Mouse (Mus musculus): Measurements from ENCODE around the gene Csn1s2b. TPM values are rescaled to one million over a fixed set of nuclear protein-coding genes. Genes with fewer than 3 reads are reported as not detected.
"Not testable (repeated sequence)": the region's sequence is repeated elsewhere in the genome, so short reads cannot be mapped to it uniquely, and the experiment has no call there.

Csn1s2b gene
- not detected for polyA plus RNA-seq (2012; fragmentation: generic; extraction: Trizol)
- long read RNA-seq, experiment 1, result 0 reads
- long read RNA-seq, experiment 2, result 0 reads

DNA sequence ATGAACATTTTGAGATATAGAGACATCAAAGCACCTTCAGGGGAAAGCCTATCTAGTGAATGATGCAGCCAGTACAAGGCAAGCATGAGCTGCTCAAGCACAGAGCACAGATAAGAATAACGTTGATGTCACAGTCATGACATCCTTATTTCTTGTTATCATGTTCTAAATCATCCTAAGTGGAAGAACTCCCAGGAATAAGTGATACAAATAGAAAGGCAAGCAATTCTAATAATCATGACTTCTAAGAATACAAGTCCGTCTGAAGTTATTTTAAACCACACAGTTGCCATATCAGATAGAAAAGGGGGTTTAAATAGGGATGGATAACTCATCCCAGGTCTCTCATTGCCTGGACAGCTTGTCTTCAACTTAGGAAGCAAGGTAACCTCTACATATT lies at the start of gene Csn1s2b:
Gene Csn1s2b, plus strand, starts transcription at position 301 of the 400 bp plus-strand sequence.
- Histone ChIP-seq H3K79me3 (ENCODE audit: low read depth) (no peaks in the 10 kb centered on the region), H3K79me2 (ENCODE audit: control insufficient read depth, insufficient read depth) (no peaks in the 10 kb centered on the region), H3K36me3 (ENCODE audit: control insufficient read depth, insufficient read depth) (no peaks in the 10 kb centered on the region), H3K4me3 (ENCODE audit: insufficient read depth, poor library complexity, severe bottlenecking) (no peak within 1 kb of the TSS), H3K27me3 (ENCODE audit: control insufficient read depth, insufficient read depth, insufficient read length) (no peaks in the 10 kb centered on the region), H3ac (ENCODE audit: control insufficient read depth, insufficient read length, low read depth) (no peak within 1 kb of the TSS)
- TF ChIP-seq MAX (IDR thresholded peaks at IDR 0.05), result no peak

- Histone ChIP-seq H3K36me3 (ENCODE audit: control insufficient read depth, insufficient read depth) (no peaks in the 10 kb centered on the region), H3K79me3 (ENCODE audit: low read depth) (no peaks in the 10 kb centered on the region), H3K27me3 (ENCODE audit: control insufficient read depth, insufficient read depth, insufficient read length) (no peaks in the 10 kb centered on the region), H3K4me3 (ENCODE audit: insufficient read depth, poor library complexity, severe bottlenecking) (no peak overlapping the region), H3K79me2 (ENCODE audit: control insufficient read depth, insufficient read depth) (no peaks in the 10 kb centered on the region), H3ac (ENCODE audit: control insufficient read depth, insufficient read length, low read depth) (no peak overlapping the region)
- no peak for TF ChIP-seq MYOD1 (IDR thresholded peaks at IDR 0.05; ENCODE audit: control insufficient read depth, insufficient read length, low read depth)
- TF ChIP-seq CEBPB (IDR thresholded peaks at IDR 0.05; ENCODE audit: low read depth), result no peak
- TF ChIP-seq FOSL1 (IDR thresholded peaks at IDR 0.05; ENCODE audit: insufficient read depth, low read length, poor library complexity, severe bottlenecking), result no peak
- no peak for TF ChIP-seq MYOG (IDR thresholded peaks at IDR 0.05; ENCODE audit: control insufficient read depth, extremely low read depth, insufficient read length)
- no peak for TF ChIP-seq CTCF (IDR thresholded peaks at IDR 0.05; ENCODE audit: control insufficient read depth, insufficient read depth, insufficient read length)
- no peak for TF ChIP-seq MAX (IDR thresholded peaks at IDR 0.05)
- no peak for TF ChIP-seq USF1 (IDR thresholded peaks at IDR 0.05; ENCODE audit: low read depth)
These were observed 43.3 kb upstream of the Csn1s2b start for GRCm38 (mm10) chr5:87764546-87764945.

GRCm38 (mm10) chr5:87772151-87772550 lies 35.7 kb upstream of the Csn1s2b start:
- not testable (repeated sequence) for H3K4me3 ChIP-seq (ENCODE audit: insufficient read depth, poor library complexity, severe bottlenecking); H3K79me3 ChIP-seq (ENCODE audit: low read depth); H3K27me3 ChIP-seq (ENCODE audit: control insufficient read depth, insufficient read depth, insufficient read length); H3K79me2 ChIP-seq (ENCODE audit: control insufficient read depth, insufficient read depth); H3K36me3 ChIP-seq (ENCODE audit: control insufficient read depth, insufficient read depth); H3ac ChIP-seq (ENCODE audit: control insufficient read depth, insufficient read length, low read depth)

DNA sequence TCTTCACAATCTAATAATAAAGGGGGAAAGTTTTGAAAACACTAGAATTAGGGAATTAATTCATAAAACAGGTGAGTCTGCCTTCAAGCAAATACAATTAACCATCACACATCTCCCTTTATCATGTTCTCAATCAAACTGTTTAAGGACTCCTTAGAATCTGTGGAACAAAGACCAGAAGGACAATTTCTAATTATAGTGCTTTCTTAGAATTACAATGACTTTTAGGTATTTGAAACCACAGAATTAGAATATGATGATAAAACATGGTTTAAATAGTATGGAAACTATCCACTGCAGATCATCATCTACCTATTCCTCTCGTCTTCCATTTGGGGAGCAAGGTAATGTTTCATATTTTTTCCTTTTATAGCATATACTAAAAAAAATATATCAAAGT lies 33.6 kb upstream of the Csn1s2b start, which contains the start of gene Csn1s2a:
Gene Csn1s2a, plus strand, starts transcription at position 301 of the 400 bp plus-strand sequence.
- H3K27me3 ChIP-seq (ENCODE audit: control insufficient read depth, insufficient read depth, insufficient read length), result no peaks in the 10 kb centered on the region
- no peak within 1 kb of the TSS for H3ac ChIP-seq (ENCODE audit: control insufficient read depth, insufficient read length, low read depth)
- H3K36me3 ChIP-seq (ENCODE audit: control insufficient read depth, insufficient read depth), result no peaks in the 10 kb centered on the region
- no peaks in the 10 kb centered on the region for H3K79me2 ChIP-seq (ENCODE audit: control insufficient read depth, insufficient read depth)
- TF ChIP-seq MYOG (IDR thresholded peaks at IDR 0.05; ENCODE audit: control insufficient read depth, extremely low read depth, insufficient read length) (no peak), USF1 (IDR thresholded peaks at IDR 0.05; ENCODE audit: low read depth) (no peak), CEBPB (IDR thresholded peaks at IDR 0.05; ENCODE audit: low read depth) (no peak), FOSL1 (IDR thresholded peaks at IDR 0.05; ENCODE audit: insufficient read depth, low read length, poor library complexity, severe bottlenecking) (no peak), MAX (IDR thresholded peaks at IDR 0.05) (no peak), MYOD1 (IDR thresholded peaks at IDR 0.05; ENCODE audit: control insufficient read depth, insufficient read length, low read depth) (no peak), CTCF (IDR thresholded peaks at IDR 0.05; ENCODE audit: control insufficient read depth, insufficient read depth, insufficient read length) (no peak)
- no peak within 1 kb of the TSS for H3K4me3 ChIP-seq (ENCODE audit: insufficient read depth, poor library complexity, severe bottlenecking)
- no peaks in the 10 kb centered on the region for H3K79me3 ChIP-seq (ENCODE audit: low read depth)

DNA sequence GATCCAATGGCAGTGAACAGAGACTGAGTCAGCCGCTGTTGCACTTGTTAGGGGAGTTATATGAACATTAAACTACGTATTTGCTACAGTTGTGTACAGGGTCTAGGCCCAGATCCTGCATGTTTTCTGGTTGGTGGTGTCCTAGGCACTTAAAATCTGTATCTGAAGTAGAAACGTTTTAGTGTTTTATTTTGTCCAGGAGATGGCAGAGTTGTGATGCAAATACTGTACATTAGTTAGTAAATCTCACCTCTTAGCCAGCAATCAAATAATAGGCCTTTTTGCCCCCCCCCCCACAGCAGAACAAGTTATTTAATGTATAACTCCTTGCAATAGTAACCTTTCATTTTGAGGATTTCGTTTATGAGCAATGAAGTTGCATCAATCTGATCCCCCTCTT lies 25.2 kb upstream of the Csn1s2b start:
- Histone ChIP-seq H3K79me2 (ENCODE audit: control insufficient read depth, insufficient read depth) (no peaks in the 10 kb centered on the region), H3K27me3 (ENCODE audit: control insufficient read depth, insufficient read depth, insufficient read length) (no peaks in the 10 kb centered on the region), H3K4me3 (ENCODE audit: insufficient read depth, poor library complexity, severe bottlenecking) (no peak overlapping the region), H3K79me3 (ENCODE audit: low read depth) (no peaks in the 10 kb centered on the region), H3K36me3 (ENCODE audit: control insufficient read depth, insufficient read depth) (no peaks in the 10 kb centered on the region), H3ac (ENCODE audit: control insufficient read depth, insufficient read length, low read depth) (no peak overlapping the region)
- no peak for TF ChIP-seq USF1 (IDR thresholded peaks at IDR 0.05; ENCODE audit: low read depth)
- no peak for TF ChIP-seq MAX (IDR thresholded peaks at IDR 0.05)
- TF ChIP-seq FOSL1 (IDR thresholded peaks at IDR 0.05; ENCODE audit: insufficient read depth, low read length, poor library complexity, severe bottlenecking), result no peak
- TF ChIP-seq MYOG (IDR thresholded peaks at IDR 0.05; ENCODE audit: control insufficient read depth, extremely low read depth, insufficient read length), result no peak
- TF ChIP-seq CEBPB (IDR thresholded peaks at IDR 0.05; ENCODE audit: low read depth), result no peak
- no peak for TF ChIP-seq CTCF (IDR thresholded peaks at IDR 0.05; ENCODE audit: control insufficient read depth, insufficient read depth, insufficient read length)
- TF ChIP-seq MYOD1 (IDR thresholded peaks at IDR 0.05; ENCODE audit: control insufficient read depth, insufficient read length, low read depth), result no peak

GRCm38 (mm10) chr5:87809253-87809652 lies 1.4 kb downstream of the Csn1s2b start:
- Histone ChIP-seq H3K36me3 (ENCODE audit: control insufficient read depth, insufficient read depth) (no peaks in the 10 kb centered on the region), H3K27me3 (ENCODE audit: control insufficient read depth, insufficient read depth, insufficient read length) (no peaks in the 10 kb centered on the region), H3K79me2 (ENCODE audit: control insufficient read depth, insufficient read depth) (no peaks in the 10 kb centered on the region), H3K4me3 (ENCODE audit: insufficient read depth, poor library complexity, severe bottlenecking) (no peak overlapping the region), H3ac (ENCODE audit: control insufficient read depth, insufficient read length, low read depth) (no peak overlapping the region), H3K79me3 (ENCODE audit: low read depth) (no peaks in the 10 kb centered on the region)
- TF ChIP-seq CEBPB (IDR thresholded peaks at IDR 0.05; ENCODE audit: low read depth) (no peak), MYOG (IDR thresholded peaks at IDR 0.05; ENCODE audit: control insufficient read depth, extremely low read depth, insufficient read length) (no peak), FOSL1 (IDR thresholded peaks at IDR 0.05; ENCODE audit: insufficient read depth, low read length, poor library complexity, severe bottlenecking) (no peak), CTCF (IDR thresholded peaks at IDR 0.05; ENCODE audit: control insufficient read depth, insufficient read depth, insufficient read length) (no peak), MAX (IDR thresholded peaks at IDR 0.05) (no peak), USF1 (IDR thresholded peaks at IDR 0.05; ENCODE audit: low read depth) (no peak), MYOD1 (IDR thresholded peaks at IDR 0.05; ENCODE audit: control insufficient read depth, insufficient read length, low read depth) (no peak)

All from C2C12 (cell line).